Mouse (Mus musculus) liver, adult 2 months (tissue): ENCODE measurements at regions not wholly inside any gene's neighbourhood (a gene's known extent, or its start where the extent isn't known, plus 50 kb on each side); places are given as distances from the start of the nearest gene placed in this dataset.

Experiments
- DNase-seq: peaks from one replicate; pipeline ENCODE4 v3.0.0-alpha.2; 2011; ENCODE audit warnings: low read depth, low spot score; ENCODE audit errors: extremely low read depth
- H3K27ac ChIP-seq: fragments of 200-500 bp; replicated peaks from 2 replicates; pipeline ENCODE4 v1.5.1; 2012; ENCODE audit warnings: low read depth, mild to moderate bottlenecking, control low read depth, inconsistent platforms, low read length; ENCODE audit not compliant: insufficient read depth
- H3K27me3 ChIP-seq: fragments of 200-500 bp; 2 replicates; pipeline ENCODE4 v1.6.1; 2012; ENCODE audit warnings: mild to moderate bottlenecking, moderate library complexity, low read length, inconsistent platforms; ENCODE audit not compliant: control insufficient read depth, insufficient read depth
- H3K36me3 ChIP-seq: fragments of 200-500 bp; 2 replicates; pipeline ENCODE4 v1.6.1; 2012; ENCODE audit warnings: low read length, inconsistent platforms; ENCODE audit not compliant: control insufficient read depth, insufficient read depth
- H3K4me1 ChIP-seq: fragments of 200-500 bp; 2 replicates; pipeline ENCODE4 v1.6.1; 2011; ENCODE audit warnings: low read length; ENCODE audit not compliant: control insufficient read depth, insufficient read depth
- H3K4me3 ChIP-seq: fragments of 200-500 bp; 2 replicates; pipeline ENCODE4 v1.5.1; 2011; ENCODE audit warnings: low read depth, mild to moderate bottlenecking, control low read depth, low read length, moderate library complexity; ENCODE audit not compliant: insufficient read depth
- H3K79me2 ChIP-seq: fragments of 200-500 bp; 2 replicates; pipeline ENCODE4 v1.6.1; 2012; ENCODE audit warnings: inconsistent platforms, mild to moderate bottlenecking, low read length, moderate library complexity; ENCODE audit not compliant: control insufficient read depth, insufficient read depth
- H3K9ac ChIP-seq: fragments of 200-500 bp; 2 replicates; pipeline ENCODE4 v1.6.1; 2012; ENCODE audit warnings: low read depth, mild to moderate bottlenecking, control low read depth, inconsistent platforms, low read length
- CTCF ChIP-seq: fragments of 200-500 bp; IDR thresholded peaks from 2 replicates; pipeline ENCODE4 v1.5.1; 2011; ENCODE audit warnings: low read depth, low read length, control low read depth
- POLR2A ChIP-seq: fragments of 200-500 bp; IDR thresholded peaks from 2 replicates; pipeline ENCODE4 v1.6.1; 2011; ENCODE audit warnings: low read length, control low read depth; ENCODE audit not compliant: insufficient read depth; ENCODE audit errors: extremely low read depth
- WGBS: fragments of 180-500 bp; shearing (Covaris S2); methylation state at CpG from one replicate; pipeline ENCODE4 v1.1.7; 2018; 5-methylcytosine and 5-hydroxymethylcytosine counted together

DNA sequence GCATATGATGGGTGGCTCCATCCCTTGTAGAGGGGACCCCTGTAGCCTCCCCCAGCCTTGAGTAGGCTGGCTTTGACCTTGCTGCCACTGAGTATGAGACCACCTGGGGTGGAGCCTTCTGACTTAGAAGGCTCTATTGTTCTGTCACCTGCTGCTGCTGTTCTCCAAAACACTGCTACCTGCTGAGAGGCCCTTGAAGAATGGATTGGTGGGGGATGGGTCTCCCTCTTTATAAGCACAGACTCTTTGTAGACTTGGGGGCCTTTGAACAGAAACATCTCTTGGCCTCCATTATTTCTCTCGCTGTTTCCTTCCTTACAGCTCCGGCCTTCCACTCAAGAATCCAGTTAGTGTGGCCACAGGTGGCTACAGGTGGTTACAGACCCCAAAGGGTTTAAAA, 576.1 kb upstream of the 4930452B06Rik start:
- Histone ChIP-seq H3K79me2 (no peaks in the 10 kb centered on the region), H3K36me3 (no peaks in the 10 kb centered on the region), H3K27ac (no peak overlapping the region), H3K27me3 (no peaks in the 10 kb centered on the region), H3K9ac (no peak overlapping the region), H3K4me3 (no peak overlapping the region), H3K4me1 (no peaks in the 10 kb centered on the region)
- DNase-seq, result no peak
- WGBS, result 48% methylated on average over 2 of the region's 2 CpGs
- TF ChIP-seq CTCF (no peak), POLR2A (no peak)

DNA sequence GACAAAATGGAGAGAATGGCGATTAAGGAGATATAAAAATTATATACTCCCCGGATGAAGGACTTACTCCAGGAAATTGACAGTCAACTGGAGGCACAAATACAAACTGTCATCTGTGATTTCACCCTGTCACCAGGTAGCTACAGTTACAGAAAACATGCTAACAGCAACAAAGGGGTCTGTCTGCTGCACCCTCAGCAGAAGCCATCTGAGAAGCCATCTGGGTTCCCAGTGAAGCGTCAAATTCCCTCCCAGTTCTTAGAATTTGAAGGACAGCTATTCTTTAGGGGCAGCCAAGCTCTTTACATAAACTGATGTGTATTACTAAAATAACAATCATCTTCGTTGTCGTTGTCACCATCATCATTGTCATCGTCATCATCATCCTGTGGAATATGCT, 561.6 kb upstream of the 4930452B06Rik start:
- WGBS, result 94% methylated on average over 6 of the region's 6 CpGs
- TF ChIP-seq POLR2A, result no peak
- no peaks in the 10 kb centered on the region for H3K27me3 ChIP-seq
- H3K36me3 ChIP-seq, result no peaks in the 10 kb centered on the region
- no peak for DNase-seq
- no peaks in the 10 kb centered on the region for H3K79me2 ChIP-seq
- H3K9ac ChIP-seq, result no peak overlapping the region
- H3K4me1 ChIP-seq, result no peaks in the 10 kb centered on the region
- no peak overlapping the region for H3K27ac ChIP-seq
- no peak overlapping the region for H3K4me3 ChIP-seq

DNA sequence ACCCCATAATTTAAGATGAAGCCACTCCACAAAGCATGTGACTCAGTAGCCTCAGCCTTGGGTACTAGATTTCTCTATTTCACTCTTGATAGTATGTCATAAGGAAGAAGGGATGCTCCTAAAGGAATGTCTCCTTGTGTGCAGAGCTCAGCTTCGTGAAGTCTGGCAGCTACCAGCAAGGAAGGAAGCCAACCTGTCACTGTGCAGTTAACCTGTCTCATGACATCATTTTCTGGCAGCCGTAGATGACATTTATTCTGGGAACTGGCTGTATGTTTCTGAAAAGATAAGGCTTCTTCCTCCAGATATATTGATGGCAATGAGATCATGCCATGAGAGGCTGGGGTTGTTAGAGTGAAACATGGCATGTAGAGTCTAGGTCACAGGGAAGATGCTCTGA, 534.2 kb upstream of the 4930452B06Rik start:
- no peak overlapping the region for H3K27ac ChIP-seq
- H3K79me2 ChIP-seq, result no peaks in the 10 kb centered on the region
- TF ChIP-seq CTCF, result no peak
- no peak for TF ChIP-seq POLR2A
- DNase-seq, result no peak
- H3K4me1 ChIP-seq, result no peaks in the 10 kb centered on the region
- no peaks in the 10 kb centered on the region for H3K36me3 ChIP-seq
- 75% methylated on average over 2 of the region's 2 CpGs for WGBS
- H3K4me3 ChIP-seq, result no peak overlapping the region
- no peak overlapping the region for H3K9ac ChIP-seq
- no peaks in the 10 kb centered on the region for H3K27me3 ChIP-seq

DNA sequence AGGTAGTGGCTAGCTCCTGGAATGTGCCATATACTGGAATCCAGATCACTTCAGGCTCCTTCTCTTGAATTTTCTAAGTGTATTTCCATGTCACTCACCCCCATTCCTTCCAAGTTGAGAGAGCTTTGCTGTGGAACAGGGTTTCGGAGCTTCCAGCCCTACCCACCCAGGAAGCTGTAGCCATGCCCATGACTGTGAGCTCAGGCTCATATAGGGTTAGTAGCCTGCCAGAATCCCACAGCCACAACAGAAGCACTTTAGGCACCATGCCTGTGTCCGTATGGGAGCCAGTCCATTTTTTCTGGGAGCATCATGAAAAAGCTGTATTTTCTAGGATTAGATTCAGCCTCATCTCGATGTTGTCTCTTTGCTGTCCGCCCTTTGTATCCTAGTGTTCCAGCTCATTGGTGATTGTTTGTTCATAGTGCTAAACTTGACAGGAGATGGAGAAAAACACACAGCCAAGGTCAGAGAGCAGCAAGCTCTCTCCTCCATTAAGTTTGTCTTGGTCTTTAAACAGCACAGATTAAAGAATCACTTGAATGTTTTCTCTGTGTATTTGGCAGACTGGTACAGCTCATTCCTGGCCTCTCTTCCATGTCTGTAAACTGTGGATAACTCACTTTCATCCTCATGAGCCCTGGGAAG, 526.2 kb upstream of the 4930452B06Rik start:
- 57% methylated on average over 4 of the region's 4 CpGs for WGBS
- H3K36me3 ChIP-seq, result no peaks in the 10 kb centered on the region
- no peaks in the 10 kb centered on the region for H3K79me2 ChIP-seq
- TF ChIP-seq POLR2A, result no peak
- TF ChIP-seq CTCF, result no peak
- no peaks in the 10 kb centered on the region for H3K4me1 ChIP-seq
- DNase-seq, result no peak
- no peak overlapping the region for H3K27ac ChIP-seq
- H3K27me3 ChIP-seq, result no peaks in the 10 kb centered on the region
- no peak overlapping the region for H3K4me3 ChIP-seq
- no peak overlapping the region for H3K9ac ChIP-seq

DNA sequence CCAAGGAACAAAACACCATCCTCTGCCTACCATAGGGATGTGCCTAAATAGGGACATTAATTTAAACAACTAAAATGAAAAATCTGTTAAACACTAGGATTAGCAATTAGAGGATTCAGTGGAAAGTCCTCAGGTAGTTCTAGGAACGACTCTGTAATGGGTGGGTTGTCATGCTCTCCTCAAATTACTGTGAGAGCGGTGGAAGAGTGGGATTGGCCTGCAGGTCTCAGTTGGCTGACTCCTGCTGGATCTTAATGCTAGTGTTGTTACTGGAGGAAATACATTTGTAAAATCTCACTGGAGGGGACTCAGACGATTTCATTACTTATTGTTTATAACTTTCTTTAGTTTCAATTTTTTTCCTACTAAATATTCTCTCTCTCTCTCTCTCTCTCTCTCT, 525.6 kb upstream of the 4930452B06Rik start:
- no peak overlapping the region for H3K4me3 ChIP-seq
- H3K36me3 ChIP-seq, result no peaks in the 10 kb centered on the region
- no peak overlapping the region for H3K9ac ChIP-seq
- H3K27ac ChIP-seq, result no peak overlapping the region
- no peaks in the 10 kb centered on the region for H3K79me2 ChIP-seq
- no peak for TF ChIP-seq POLR2A
- no peak for TF ChIP-seq CTCF
- no peaks in the 10 kb centered on the region for H3K27me3 ChIP-seq
- WGBS, result 78% methylated on average over 3 of the region's 3 CpGs
- H3K4me1 ChIP-seq, result no peaks in the 10 kb centered on the region
- no peak for DNase-seq

DNA sequence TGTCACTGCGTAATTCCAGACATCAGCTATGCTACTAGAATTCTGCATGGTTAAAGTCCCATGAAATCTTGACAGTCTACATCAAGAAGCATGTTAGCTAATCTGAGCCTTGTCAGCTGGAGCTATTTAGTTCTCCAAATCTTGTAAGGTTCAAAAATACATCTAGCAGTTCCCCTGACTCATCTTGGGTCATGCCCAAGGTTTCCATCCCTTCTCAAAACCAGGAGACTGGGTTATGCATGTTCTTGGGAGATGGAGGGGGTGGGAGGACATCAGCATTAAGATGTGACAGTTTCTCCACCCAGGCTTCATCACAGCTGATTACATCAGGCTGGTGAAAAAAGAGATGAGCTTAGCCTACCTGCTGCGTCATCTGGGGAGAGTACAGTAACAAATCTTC, 495.3 kb upstream of the 4930452B06Rik start:
- H3K9ac ChIP-seq, result no peak overlapping the region
- no peak overlapping the region for H3K27ac ChIP-seq
- H3K36me3 ChIP-seq, result no peaks in the 10 kb centered on the region
- H3K4me1 ChIP-seq, result no peaks in the 10 kb centered on the region
- TF ChIP-seq CTCF (no peak), POLR2A (no peak)
- DNase-seq, result no peak
- WGBS, result 91% methylated on average over 2 of the region's 2 CpGs
- H3K4me3 ChIP-seq, result no peak overlapping the region
- no peaks in the 10 kb centered on the region for H3K27me3 ChIP-seq
- H3K79me2 ChIP-seq, result no peaks in the 10 kb centered on the region
